Mouse (Mus musculus): ENCODE measurements at regions not wholly inside any gene's neighbourhood (a gene's known extent, or its start where the extent isn't known, plus 50 kb on each side); places are given as distances from the start of the nearest gene placed in this dataset.

- ATAC-seq (replicated peaks; ENCODE audit: insufficient number of reproducible peaks, insufficient read depth, low FRiP score, low read depth): no peak
- H3K4me1 ChIP-seq (replicated peaks): peaks cover 18% of the 10 kb centered on the region
- no peaks in the 10 kb centered on the region for H3K36me3 ChIP-seq
- no peak overlapping the region for H3K4me2 ChIP-seq
- H3K27ac ChIP-seq: no peak overlapping the region
- H3K27me3 ChIP-seq: peaks cover 27% of the 10 kb centered on the region
- H3K9me3 ChIP-seq (replicated peaks): no peaks in the 10 kb centered on the region
- 74% methylated on average over 17 of the region's 17 CpGs for WGBS
- H3K4me3 ChIP-seq: no peak overlapping the region
- no peak overlapping the region for H3K9ac ChIP-seq
Measured at GRCm38 (mm10) chr16:93456706-93457425, 147.0 kb downstream of the Setd4 start.

GRCm38 (mm10) chr16:93454080-93454997 is 149.5 kb downstream of the Setd4 start:
- Histone ChIP-seq H3K9me3 (replicated peaks) (no peaks in the 10 kb centered on the region), H3K4me3 (no peak overlapping the region), H3K27me3 (peaks cover 29% of the 10 kb centered on the region), H3K4me1 (replicated peaks) (peaks cover 10% of the 10 kb centered on the region), H3K27ac (no peak overlapping the region), H3K4me2 (no peak overlapping the region), H3K9ac (no peak overlapping the region), H3K36me3 (no peaks in the 10 kb centered on the region)
- ATAC-seq (replicated peaks; ENCODE audit: insufficient number of reproducible peaks, insufficient read depth, low FRiP score, low read depth): no peak
- 22% methylated on average over 8 of the region's 8 CpGs for WGBS

- no peak for ATAC-seq (replicated peaks; ENCODE audit: insufficient number of reproducible peaks, insufficient read depth, low FRiP score, low read depth)
- H3K4me3 ChIP-seq: no peak overlapping the region
- H3K9me3 ChIP-seq (replicated peaks): no peaks in the 10 kb centered on the region
- peaks cover 24% of the 10 kb centered on the region for H3K27me3 ChIP-seq
- no peak overlapping the region for H3K4me2 ChIP-seq
- H3K27ac ChIP-seq: no peak overlapping the region
- 78% methylated on average over 9 of the region's 9 CpGs for WGBS
- H3K9ac ChIP-seq: no peak overlapping the region
- H3K36me3 ChIP-seq: no peaks in the 10 kb centered on the region
- 0 out of 2 replicates have a peak, but pooled peaks cover 2% of the 10 kb centered on the region for H3K4me1 ChIP-seq (replicated peaks)
Measured at GRCm38 (mm10) chr16:93453056-93453455, 150.8 kb downstream of the Setd4 start.

GRCm38 (mm10) chr16:93450896-93451295 is 153.0 kb downstream of the Setd4 start:
- 79% methylated on average over 6 of the region's 6 CpGs for WGBS

GRCm38 (mm10) chr16:93449925-93450324 is 153.9 kb downstream of the Setd4 start:
- Histone ChIP-seq H3K4me2 (no peak overlapping the region), H3K27me3 (peaks cover 28% of the 10 kb centered on the region), H3K4me1 (replicated peaks) (0 out of 2 replicates have a peak, but pooled peaks cover 2% of the 10 kb centered on the region), H3K27ac (no peak overlapping the region), H3K36me3 (no peaks in the 10 kb centered on the region), H3K9ac (no peak overlapping the region), H3K9me3 (replicated peaks) (no peaks in the 10 kb centered on the region), H3K4me3 (no peak overlapping the region)
- no peak for ATAC-seq (replicated peaks; ENCODE audit: insufficient number of reproducible peaks, insufficient read depth, low FRiP score, low read depth)
- WGBS: 32% methylated on average over 3 of the region's 3 CpGs

More at GRCm38 (mm10) chr16:93450896-93451295, 153.0 kb downstream of the Setd4 start:
- peaks cover 26% of the 10 kb centered on the region for H3K27me3 ChIP-seq
- H3K36me3 ChIP-seq: no peaks in the 10 kb centered on the region
- no peaks in the 10 kb centered on the region for H3K9me3 ChIP-seq (replicated peaks)
- H3K4me3 ChIP-seq: no peak overlapping the region
- H3K27ac ChIP-seq: no peak overlapping the region
- ATAC-seq (replicated peaks; ENCODE audit: insufficient number of reproducible peaks, insufficient read depth, low FRiP score, low read depth): no peak
- H3K4me2 ChIP-seq: no peak overlapping the region
- 0 out of 2 replicates have a peak, but pooled peaks cover 2% of the 10 kb centered on the region for H3K4me1 ChIP-seq (replicated peaks)
- no peak overlapping the region for H3K9ac ChIP-seq

- Histone ChIP-seq H3K4me2 (no peak overlapping the region), H3K4me3 (no peak overlapping the region), H3K36me3 (no peaks in the 10 kb centered on the region), H3K27me3 (peaks cover 18% of the 10 kb centered on the region), H3K9me3 (replicated peaks) (no peaks in the 10 kb centered on the region), H3K9ac (no peak overlapping the region), H3K27ac (no peak overlapping the region), H3K4me1 (replicated peaks) (peaks cover 6% of the 10 kb centered on the region; the same call in 1 of the 2 replicates)
- 86% methylated on average over 10 of the region's 10 CpGs for whole genome bisulfite sequencing
- ATAC-seq (replicated peaks; ENCODE audit: insufficient number of reproducible peaks, insufficient read depth, low FRiP score, low read depth): no peak
Measured at GRCm38 (mm10) chr16:93448124-93448523, 155.7 kb downstream of the Setd4 start.

GRCm38 (mm10) chr16:93446970-93447369 is 156.9 kb downstream of the Setd4 start:
- no peaks in the 10 kb centered on the region for H3K36me3 ChIP-seq
- no peak overlapping the region for H3K4me2 ChIP-seq
- H3K4me3 ChIP-seq: no peak overlapping the region
- ATAC-seq (replicated peaks; ENCODE audit: insufficient number of reproducible peaks, insufficient read depth, low FRiP score, low read depth): no peak
- 84% methylated on average over 5 of the region's 5 CpGs for WGBS
- no peak overlapping the region for H3K27ac ChIP-seq
- H3K27me3 ChIP-seq: peaks cover 12% of the 10 kb centered on the region
- no peak overlapping the region for H3K9ac ChIP-seq
- no peaks in the 10 kb centered on the region for H3K9me3 ChIP-seq (replicated peaks)
- peaks cover 14% of the 10 kb centered on the region; the same call in 1 of the 2 replicates for H3K4me1 ChIP-seq (replicated peaks)

GRCm38 (mm10) chr16:93446206-93446605 is 157.7 kb downstream of the Setd4 start:
- no peaks in the 10 kb centered on the region for H3K36me3 ChIP-seq
- WGBS: 63% methylated on average over 13 of the region's 13 CpGs
- H3K27me3 ChIP-seq: peaks cover 9% of the 10 kb centered on the region
- H3K4me1 ChIP-seq (replicated peaks): peaks cover 14% of the 10 kb centered on the region; the same call in 1 of the 2 replicates
- no peak overlapping the region for H3K9ac ChIP-seq
- no peak overlapping the region for H3K4me3 ChIP-seq
- no peaks in the 10 kb centered on the region for H3K9me3 ChIP-seq (replicated peaks)
- H3K27ac ChIP-seq: no peak overlapping the region
- no peak overlapping the region for H3K4me2 ChIP-seq
- no peak for ATAC-seq (replicated peaks; ENCODE audit: insufficient number of reproducible peaks, insufficient read depth, low FRiP score, low read depth)

GRCm38 (mm10) chr16:93442837-93443236 is 161.0 kb downstream of the Setd4 start:
- Histone ChIP-seq H3K27ac (0 out of 2 replicates have a peak overlapping the region, but pooled peaks have one; percentile 0), H3K4me2 (peak overlapping the region; percentile 34; the same call in 1 of the 2 replicates), H3K9me3 (replicated peaks) (no peaks in the 10 kb centered on the region), H3K27me3 (peaks cover 8% of the 10 kb centered on the region; the same call in 1 of the 2 replicates), H3K9ac (no peak overlapping the region), H3K4me3 (no peak overlapping the region), H3K36me3 (no peaks in the 10 kb centered on the region), H3K4me1 (replicated peaks) (peaks cover 19% of the 10 kb centered on the region)
- 18% methylated on average over 11 of the region's 11 CpGs for WGBS
- no peak for ATAC-seq (replicated peaks; ENCODE audit: insufficient number of reproducible peaks, insufficient read depth, low FRiP score, low read depth)

GRCm38 (mm10) chr16:93437608-93438425 is 166.0 kb downstream of the Setd4 start:
- Histone ChIP-seq H3K4me1 (replicated peaks) (peaks cover 12% of the 10 kb centered on the region), H3K9ac (no peak overlapping the region), H3K27me3 (peaks cover 12% of the 10 kb centered on the region), H3K4me2 (peak overlapping the region; percentile 31), H3K27ac (no peak overlapping the region), H3K36me3 (no peaks in the 10 kb centered on the region), H3K4me3 (no peak overlapping the region), H3K9me3 (replicated peaks) (no peaks in the 10 kb centered on the region)
- 19% methylated on average over 14 of the region's 14 CpGs for WGBS
- no peak for ATAC-seq (replicated peaks; ENCODE audit: insufficient number of reproducible peaks, insufficient read depth, low FRiP score, low read depth)

- H3K36me3 ChIP-seq: no peaks in the 10 kb centered on the region
- H3K9ac ChIP-seq: no peak overlapping the region
- no peak overlapping the region for H3K27ac ChIP-seq
- H3K27me3 ChIP-seq: peaks cover 12% of the 10 kb centered on the region
- H3K4me3 ChIP-seq: no peak overlapping the region
- no peaks in the 10 kb centered on the region for H3K9me3 ChIP-seq (replicated peaks)
- ATAC-seq (replicated peaks; ENCODE audit: insufficient number of reproducible peaks, insufficient read depth, low FRiP score, low read depth): no peak
- peaks cover 6% of the 10 kb centered on the region for H3K4me1 ChIP-seq (replicated peaks)
- H3K4me2 ChIP-seq: no peak overlapping the region
- 36% methylated on average over 3 of the region's 3 CpGs for WGBS
Measured at GRCm38 (mm10) chr16:93436732-93437131, 167.1 kb downstream of the Setd4 start.

All from heart, embryonic 15.5 days (tissue).